Mouse (Mus musculus) telencephalon, adult 2 months (tissue): Measurements from ENCODE around the gene Camkmt.

Experiments
- DNase-seq: peaks from one replicate; pipeline ENCODE4 v3.0.0-alpha.2; 2011; ENCODE audit warnings: low read depth, low spot score

The Camkmt gene

DNA sequence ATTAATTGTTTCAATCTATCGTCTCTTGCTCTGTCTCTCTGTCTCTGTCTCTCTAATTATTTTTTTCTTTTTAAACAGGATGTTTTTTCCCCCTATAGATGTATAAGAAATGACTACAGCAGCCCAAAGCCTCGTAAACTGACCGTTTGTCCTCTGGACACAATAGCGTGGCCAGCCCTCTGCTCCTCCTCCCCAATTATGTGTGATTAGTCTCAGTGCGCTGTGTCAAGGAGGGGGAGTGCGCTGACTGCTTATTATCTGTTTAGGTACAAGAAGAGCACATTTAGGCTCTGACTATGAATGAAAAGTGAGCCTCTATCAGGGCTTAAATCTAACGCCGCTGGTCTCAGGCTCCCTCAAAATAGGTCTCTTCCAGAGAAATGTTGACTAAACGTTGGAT is 368.2 kb downstream of the Camkmt start:
- DNase-seq: no peak

DNA sequence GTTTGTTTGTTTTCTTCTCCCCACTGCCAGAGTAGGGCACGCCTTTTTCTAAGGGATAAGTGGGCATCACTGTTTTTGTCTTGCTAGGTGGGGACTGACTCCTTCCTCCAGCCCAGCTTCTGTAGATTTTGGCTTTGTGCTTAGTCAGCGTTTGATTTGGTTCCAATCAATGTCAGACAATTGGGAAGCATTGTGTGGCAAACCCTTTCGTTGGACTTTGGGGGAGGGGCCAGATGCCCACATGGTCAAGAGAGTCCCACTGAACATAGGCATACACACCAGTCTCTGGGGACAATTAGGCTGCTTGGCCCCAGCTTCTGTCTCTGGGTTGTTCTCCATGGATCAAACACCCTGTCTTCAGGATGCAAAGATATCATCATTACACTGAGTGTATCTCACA is 371.2 kb downstream of the Camkmt start:
- DNase-seq: no peak

DNA sequence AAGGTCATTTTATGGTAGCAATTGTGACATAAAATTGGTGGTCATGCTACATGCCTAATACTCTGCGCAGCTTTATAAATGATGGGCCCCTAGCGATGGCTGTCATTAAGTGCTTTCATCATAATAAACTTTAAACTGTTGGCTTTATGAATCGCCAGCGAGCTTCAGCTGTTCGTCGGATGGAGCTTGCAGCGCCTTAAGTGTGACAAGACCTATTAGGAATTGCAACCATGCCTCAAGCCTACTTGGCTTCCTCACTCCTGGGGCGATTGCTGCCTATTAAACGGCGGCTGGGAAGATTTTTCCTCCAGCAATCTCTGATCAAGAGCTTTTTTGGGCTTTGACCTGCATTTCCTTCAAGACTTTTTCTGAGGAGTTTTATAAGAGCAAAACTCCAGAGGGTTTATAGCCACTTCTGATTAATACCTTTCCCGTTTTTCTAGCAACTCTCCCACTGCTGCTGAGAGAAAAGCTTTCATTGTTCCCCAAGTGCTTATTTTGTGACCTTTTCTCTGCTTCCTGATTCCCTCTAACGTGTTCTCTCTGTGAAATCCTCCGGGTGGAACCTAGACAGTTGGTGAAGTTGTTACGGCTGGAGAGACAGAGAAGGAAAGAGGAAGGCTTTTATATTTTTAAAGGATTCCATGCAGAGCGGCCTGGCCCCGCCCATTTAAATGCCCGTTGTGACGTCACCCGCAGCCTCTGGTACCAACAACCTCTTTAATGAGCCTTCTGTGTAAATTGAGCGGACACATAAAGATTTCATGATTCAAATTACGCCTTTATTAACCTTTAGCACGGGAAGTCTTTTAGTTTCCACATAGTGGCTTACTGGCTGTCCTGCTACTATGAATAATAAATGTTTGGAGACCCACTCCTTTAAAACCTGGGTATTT is 373.4 kb downstream of the Camkmt start:
- no peak for DNase-seq

GRCm38 (mm10) chr17:85464466-85465411 is 374.4 kb downstream of the Camkmt start:
- no peak for DNase-seq

GRCm38 (mm10) chr17:85469776-85470175 is 379.4 kb downstream of the Camkmt start:
- no peak for DNase-seq

DNA sequence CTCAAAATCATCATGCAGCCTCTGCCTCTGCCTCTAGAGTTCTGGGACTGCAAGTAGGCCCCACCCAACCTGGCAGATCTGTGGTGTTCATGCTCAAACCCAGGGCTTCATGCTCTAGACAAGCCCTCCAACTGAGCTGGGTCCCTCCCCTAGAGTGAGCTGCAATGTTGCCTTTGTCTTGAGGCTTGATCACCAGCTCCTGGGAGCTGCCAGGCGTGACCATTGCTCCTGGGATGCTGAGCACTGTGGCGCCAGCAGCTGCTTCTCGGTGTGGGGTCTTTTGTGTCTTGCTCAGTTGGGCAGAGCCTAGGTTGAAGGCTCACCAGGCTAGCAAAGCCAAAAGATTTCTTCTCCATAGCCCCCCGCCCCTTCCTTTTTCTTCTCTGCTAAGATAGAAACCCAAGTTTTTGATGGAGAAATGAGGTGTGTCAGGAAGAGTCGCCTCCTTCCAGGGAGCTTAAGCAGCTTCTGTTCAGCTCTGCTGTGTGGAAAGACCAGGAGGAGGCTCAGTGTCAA is 382.4 kb downstream of the Camkmt start:
- DNase-seq: no peak

GRCm38 (mm10) chr17:85473217-85473616 is 382.9 kb downstream of the Camkmt start:
- DNase-seq: peak; percentile 40

DNA sequence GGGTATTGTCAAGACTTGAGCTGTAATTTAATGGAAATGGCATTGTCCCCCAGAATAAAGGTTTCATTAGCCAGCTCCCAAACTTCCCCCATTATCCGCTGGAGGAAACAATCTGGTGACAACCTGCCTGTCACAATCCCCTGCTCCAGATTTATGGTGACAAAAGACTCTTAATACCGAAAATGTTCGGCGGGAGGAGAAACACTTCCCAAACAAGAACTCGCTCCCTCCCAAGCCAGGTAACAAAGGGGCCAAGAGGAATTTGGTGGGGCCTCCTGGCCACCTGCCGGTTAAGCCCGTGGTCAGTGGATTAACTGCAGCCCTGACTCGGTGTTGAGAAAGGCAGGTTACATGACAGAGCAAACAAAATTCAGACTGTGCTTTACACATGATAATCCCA is 383.5 kb downstream of the Camkmt start:
- no peak for DNase-seq

- no peak for DNase-seq
Observed at GRCm38 (mm10) chr17:85481241-85481640, 390.9 kb downstream of the Camkmt start.

GRCm38 (mm10) chr17:85483086-85483485 is 392.7 kb downstream of the Camkmt start:
- no peak for DNase-seq

DNA sequence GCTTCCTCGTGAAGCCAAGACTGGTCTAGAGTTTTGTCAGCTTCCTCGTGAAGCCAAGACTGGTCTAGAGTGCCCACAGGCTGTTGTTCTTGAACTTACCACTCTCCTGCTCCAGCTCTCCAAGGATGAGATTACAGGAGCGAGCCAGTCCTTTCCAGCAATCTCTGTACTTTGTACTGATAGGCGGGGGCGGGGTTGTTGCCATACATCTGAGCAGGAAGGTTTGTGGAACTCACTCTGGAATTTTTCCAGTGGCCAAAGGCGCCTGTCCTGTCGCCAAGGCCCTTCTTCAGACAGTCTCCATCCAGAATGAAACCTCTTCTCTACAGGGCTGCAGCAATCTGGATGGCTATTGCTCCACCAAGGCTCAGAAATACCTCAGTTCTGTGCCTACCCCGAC is 393.7 kb downstream of the Camkmt start:
- DNase-seq: no peak

- no peak for DNase-seq
Observed at GRCm38 (mm10) chr17:85484526-85484925, 394.2 kb downstream of the Camkmt start.

DNA sequence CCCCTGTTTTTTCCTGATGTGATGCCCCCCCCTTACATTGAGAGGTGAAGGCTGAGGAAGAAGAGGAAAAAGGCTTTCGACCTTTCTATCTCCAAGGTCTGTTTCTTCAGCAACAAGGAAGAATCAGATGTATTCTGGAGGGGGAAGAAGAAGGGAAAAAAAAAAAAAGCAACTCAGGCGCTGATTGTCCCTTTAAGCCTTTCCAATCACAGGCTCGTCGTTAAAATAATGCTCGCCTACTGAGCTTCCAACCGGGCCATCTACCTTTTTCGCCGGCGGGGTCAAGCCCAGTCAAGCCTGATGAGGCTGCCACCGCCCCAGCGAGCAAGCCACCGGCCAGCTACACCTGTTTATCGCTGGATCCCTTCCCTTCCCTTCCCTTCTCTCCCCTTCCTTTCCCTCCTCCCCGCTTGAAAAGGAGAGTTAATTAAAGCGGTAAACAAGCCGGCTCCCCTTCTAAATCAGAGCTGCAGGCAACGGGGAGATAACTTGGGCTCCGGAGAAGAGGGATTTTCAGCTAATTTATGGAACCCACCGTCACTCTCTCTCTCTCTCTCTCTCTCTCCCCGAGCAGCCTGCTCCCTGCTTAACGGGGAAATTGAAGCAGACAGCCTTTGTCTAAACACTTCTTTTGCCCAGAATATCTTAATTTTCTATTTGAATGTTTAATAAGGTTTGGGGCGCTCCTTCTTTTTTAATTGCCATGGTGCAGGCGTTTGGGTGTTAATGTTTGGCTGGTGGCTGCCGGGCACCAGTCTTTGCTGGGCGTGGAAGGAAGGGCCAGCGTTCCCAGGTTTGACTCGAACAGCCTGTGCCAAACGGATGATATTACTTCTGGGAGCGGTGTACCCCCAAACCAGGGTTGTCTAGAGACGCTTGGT is 395.0 kb downstream of the Camkmt start:
- no peak for DNase-seq

DNA sequence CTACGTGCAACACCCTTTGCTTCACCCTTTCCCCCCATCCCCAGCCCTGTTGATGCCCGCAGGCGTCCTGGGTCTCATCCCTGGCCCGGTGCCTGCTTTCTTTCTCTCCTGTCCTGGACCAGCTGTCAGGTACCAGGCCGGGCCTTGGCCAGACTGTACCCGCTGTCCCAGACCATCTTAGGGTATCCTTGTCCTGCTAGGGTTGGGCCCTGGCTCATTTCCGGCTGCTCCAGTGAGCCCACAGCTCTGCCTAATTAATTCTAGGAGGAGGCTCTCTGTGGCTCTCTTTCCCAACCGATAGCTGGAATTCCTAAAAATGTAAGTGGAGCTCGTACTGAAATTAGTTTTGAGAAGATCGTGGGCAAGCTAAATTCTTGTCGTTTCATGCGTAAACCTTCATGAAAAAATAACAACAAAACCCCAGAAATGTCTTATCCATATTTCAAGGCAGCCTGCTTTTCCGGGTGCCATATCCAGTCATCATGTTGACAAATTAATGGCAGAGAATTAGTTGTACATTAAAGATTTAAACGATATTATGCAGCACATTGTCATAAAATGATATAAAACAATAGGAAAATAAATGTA is 395.7 kb downstream of the Camkmt start:
- no peak for DNase-seq

DNA sequence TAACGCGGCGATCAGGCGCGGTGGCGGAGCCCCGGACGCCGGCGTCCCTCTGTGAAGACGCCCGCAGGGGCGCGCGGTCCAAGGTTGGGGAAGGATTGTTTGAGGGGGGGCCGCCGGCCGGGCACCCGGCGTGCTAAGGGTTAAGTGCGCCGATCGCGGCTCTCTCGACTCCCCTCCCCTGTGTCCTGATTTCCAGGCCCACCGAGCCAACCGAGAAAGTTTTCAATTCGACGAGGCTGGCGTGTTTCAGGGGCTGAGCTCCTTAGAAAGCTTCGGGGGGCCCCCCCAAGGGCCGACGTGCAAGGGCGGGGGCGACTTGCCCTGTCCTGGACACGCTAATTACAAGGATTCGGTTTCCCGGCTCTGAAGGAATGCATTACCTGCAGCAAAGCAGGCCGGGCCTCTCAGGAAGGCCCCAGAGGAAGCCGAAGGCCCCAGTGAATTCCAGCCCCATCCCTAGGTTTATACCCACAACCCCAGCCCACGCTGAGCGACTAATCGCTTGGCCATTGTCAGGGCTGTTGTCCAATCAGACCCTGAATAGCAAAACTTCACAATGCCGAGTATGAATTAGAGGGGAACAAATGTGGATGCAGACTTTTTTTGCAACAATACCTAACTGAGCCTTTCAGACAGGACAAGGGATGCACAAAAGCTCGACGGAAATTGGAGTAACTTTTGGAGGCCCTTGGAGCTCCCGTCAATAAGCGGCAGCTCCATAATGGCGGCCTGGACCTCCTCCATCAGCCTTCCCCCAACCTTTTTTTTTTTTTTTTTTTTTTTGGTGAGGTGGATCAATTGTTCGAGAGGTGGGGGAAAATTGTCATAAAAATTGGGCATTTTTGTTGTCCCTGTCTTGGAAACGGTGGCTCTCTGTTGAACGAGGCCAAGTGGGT is 396.5 kb downstream of the Camkmt start:
- DNase-seq: no peak

DNA sequence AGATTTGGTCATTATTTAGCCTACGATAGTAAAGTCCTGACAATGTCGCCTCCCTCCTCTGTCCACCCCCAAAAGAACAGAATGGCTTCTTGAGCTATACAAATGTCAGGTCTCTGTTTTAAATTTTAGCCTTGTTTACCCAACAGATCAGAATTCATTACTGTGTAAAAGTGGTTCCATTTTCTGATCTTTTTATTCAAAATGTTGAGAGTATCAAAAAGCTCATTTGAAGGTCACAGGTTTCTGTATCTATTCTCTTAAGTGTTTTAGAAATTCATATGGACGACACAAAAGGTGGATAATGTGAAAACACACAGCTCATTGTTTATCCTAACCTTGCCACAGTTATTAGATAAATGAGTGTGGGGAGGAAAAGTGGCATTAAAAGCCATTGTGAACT is 397.2 kb downstream of the Camkmt start:
- DNase-seq: no peak

DNA sequence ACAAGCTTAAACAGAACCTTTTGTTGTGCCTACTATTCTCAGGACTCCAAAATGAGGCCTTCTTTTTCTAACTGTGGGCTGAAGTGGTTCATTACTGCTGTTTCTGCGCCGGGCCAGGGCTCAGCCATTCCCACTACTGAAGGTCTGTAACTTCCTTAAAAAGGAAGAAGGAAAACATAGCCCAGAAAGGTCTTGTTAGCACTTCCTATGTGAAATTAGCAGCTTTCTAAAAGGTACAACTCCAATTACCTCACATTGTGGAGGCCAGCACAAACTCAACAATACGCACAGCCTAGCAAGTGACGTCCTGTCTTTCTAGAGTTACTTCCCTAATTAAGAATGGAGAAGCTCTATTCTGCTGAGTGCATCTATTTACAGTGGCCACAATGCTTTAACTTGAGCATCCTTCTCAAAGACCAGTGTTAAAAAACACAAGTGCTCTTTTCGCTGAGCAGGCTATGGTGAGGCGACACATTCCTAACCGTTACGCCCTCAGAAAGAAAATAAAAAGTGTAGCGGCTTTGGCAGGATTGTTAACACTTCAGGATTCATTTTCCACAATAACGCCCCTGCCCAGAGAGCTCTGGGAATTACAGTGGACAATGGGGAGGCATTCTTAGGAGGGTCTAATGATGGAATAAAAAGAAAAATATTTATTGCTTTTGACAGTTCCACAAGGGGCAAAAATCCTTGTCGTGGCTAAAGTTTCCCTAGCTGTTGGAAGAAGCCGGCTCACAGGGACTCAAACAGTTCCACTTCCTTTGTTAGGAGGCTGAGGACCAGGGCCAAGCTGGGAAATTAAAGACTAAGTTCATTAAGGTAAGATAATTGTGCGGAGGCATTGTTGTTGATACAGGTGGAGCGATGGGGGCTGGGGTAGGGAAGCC is 398.5 kb downstream of the Camkmt start:
- DNase-seq: no peak

GRCm38 (mm10) chr17:85489488-85489980 is 399.2 kb downstream of the Camkmt start:
- DNase-seq: no peak

DNA sequence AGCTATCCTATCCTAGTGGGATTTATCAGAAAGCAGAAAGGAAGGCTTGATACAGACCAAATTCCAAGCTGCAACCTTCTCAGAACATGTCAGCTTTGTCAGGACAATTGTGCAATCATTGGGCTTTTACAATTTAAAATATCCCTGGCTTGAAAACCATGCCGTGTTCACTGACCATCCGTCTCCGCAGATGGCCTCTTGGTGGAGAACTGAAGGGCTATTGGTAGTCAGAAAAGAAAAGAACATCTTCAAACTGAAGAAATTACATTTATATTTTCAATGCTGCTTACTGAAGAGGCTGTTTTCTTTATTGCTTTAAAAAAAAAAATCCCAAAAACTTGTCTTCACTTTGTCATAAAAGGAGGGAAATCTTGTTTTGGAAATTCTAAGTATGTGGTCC is 401.1 kb downstream of the Camkmt start:
- no peak for DNase-seq
